Mouse (Mus musculus) neural tube, embryonic 11.5 days (tissue): ENCODE data around the gene 5730596B20Rik. TPM values are rescaled to one million over a fixed set of nuclear protein-coding genes. Genes with fewer than 3 reads are reported as not detected.
A peak's percentile ranks its signal among the peaks of the same experiment; 100 is the strongest.

Source experiments
- ATAC-seq: fragments of 200-750 bp; cut with Nextera tagmentation; 2 replicates; pipeline ENCODE4 v1.8.0; 2017; ENCODE audit warnings: moderate number of reproducible peaks, mild to moderate bottlenecking, moderate TSS enrichment, moderate library complexity; ENCODE audit not compliant: insufficient read depth, low FRiP score, low TSS enrichment
- DNase-seq: peaks from one replicate; pipeline ENCODE4 v3.0.0-alpha.2; 2015; ENCODE audit warnings: low spot score
- H3K27ac ChIP-seq: fragments of 300-500 bp; sonication (generic); 2 replicates; pipeline ENCODE4 v1.5.1; 2014; ENCODE audit warnings: low read depth, mild to moderate bottlenecking, low read length
- H3K27me3 ChIP-seq: fragments of 300-500 bp; sonication (generic); 2 replicates; pipeline ENCODE4 v1.6.1; 2014; ENCODE audit warnings: mild to moderate bottlenecking, low read length, mixed read lengths; ENCODE audit not compliant: control insufficient read depth, insufficient read depth
- H3K36me3 ChIP-seq: fragments of 300-500 bp; sonication (generic); 2 replicates; pipeline ENCODE4 v1.6.1; 2014; ENCODE audit warnings: mild to moderate bottlenecking, low read length, moderate library complexity, mixed read lengths; ENCODE audit not compliant: control insufficient read depth, insufficient read depth
- H3K4me1 ChIP-seq: fragments of 300-500 bp; sonication (generic); 2 replicates; pipeline ENCODE4 v1.6.1; 2014; ENCODE audit warnings: low read length, mixed read lengths; ENCODE audit not compliant: control insufficient read depth, insufficient read depth
- H3K4me2 ChIP-seq: fragments of 300-500 bp; sonication (generic); 2 replicates; pipeline ENCODE4 v1.6.1; 2014; ENCODE audit warnings: low read depth, mild to moderate bottlenecking, moderate library complexity
- H3K4me3 ChIP-seq: fragments of 300-500 bp; sonication (generic); 2 replicates; pipeline ENCODE4 v1.5.1; 2014; ENCODE audit warnings: low read depth, low read length
- H3K9ac ChIP-seq: fragments of 300-500 bp; sonication (generic); 2 replicates; pipeline ENCODE4 v1.6.1; 2014; ENCODE audit warnings: mild to moderate bottlenecking, low read length
- H3K9me3 ChIP-seq: fragments of 300-500 bp; sonication (generic); 2 replicates; pipeline ENCODE4 v1.6.1; 2016; ENCODE audit warnings: low read length; ENCODE audit not compliant: control insufficient read depth
- WGBS: fragments of 180-500 bp; shearing (Covaris S2); extraction: QIAGEN DNeasy Blood & Tissue Kit; methylation state at CpG from one replicate; pipeline ENCODE4 v1.1.7; 2014; 5-methylcytosine and 5-hydroxymethylcytosine counted together
- polyA plus RNA-seq: library from polyadenylated mRNA; unstranded; fragments of >200 nt; fragmentation: Nextera tagmentation; extraction: Ambion mirVana; gene quantifications from 2 replicates; pipeline ENCODE4 v1.2.1, GENCODE M21; 2014

Gene 5730596B20Rik
- polyA plus RNA-seq, 1 experiment from 2014 or later: 4.5 TPM

DNA sequence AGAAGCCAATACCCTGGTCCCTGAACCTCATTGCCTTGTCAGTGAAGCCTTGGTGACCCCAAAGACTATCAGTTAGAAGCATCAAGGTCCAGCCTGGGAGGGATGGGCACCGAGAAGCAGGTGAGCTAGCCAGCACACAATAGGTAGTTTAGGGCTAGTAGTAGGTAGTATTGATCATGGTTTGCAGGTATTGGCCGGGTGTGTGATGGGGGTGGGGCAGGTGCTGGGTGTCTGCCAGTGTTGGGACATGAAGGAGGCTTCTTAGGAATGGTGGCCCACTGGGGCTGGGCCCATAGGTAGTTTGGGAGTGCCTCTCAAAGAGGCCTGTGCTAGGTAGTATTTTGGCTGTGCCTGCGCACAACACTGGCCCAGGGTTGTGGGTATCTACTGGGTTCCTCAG is 37.8 kb downstream of the 5730596B20Rik start:
- Histone ChIP-seq H3K4me3 (peak overlapping the region; percentile 87), H3K4me2 (peak overlapping the region; percentile 99)
- 10% methylated on average over 3 of the region's 3 CpGs for WGBS

DNA sequence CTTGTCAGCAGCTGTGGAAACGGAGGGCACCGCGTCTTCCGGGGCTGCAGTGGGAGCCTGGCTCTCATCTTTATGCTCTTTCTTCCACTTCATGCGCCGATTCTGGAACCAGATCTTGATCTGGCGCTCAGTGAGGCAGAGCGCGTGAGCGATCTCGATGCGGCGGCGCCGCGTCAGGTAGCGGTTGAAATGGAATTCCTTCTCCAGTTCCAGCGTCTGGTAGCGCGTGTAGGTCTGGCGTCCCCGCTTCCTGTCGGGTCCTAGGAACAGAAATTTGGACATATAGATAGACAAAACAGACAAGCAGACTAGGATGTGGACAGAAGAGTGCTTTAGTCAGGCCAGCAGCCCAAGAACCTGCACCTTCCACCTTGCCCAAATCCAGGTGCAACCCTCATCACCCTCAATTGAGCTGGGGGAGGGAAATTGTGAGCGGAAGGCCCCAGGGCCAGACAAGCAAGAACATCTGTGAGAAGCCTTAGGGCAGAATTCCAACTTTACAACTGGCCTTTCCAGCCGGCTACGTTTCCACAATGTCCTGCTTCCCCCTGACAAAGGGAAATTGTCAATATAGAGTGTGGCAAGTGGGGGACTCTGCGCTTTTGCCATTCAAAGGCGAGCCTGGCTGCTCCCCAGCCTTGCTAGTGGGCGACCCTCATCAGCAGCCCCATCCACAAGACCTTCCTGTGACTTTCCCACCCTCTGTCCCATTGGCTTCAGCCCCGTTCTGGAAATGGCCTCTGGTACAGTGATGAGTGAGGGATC is 38.7 kb downstream of the 5730596B20Rik start:
- no peaks in the 10 kb centered on the region for H3K36me3 ChIP-seq
- no peak for ATAC-seq
- peak overlapping the region; percentile 99 for H3K9ac ChIP-seq
- H3K4me3 ChIP-seq: peak overlapping the region; percentile 87
- DNase-seq: no peak
- peak overlapping the region; percentile 100 for H3K27ac ChIP-seq
- H3K27me3 ChIP-seq: peaks cover 4% of the 10 kb centered on the region; the same call in 1 of the 2 replicates
- peaks cover 21% of the 10 kb centered on the region for H3K4me1 ChIP-seq
- under 1% methylated on average over 30 of the region's 30 CpGs for WGBS
- H3K9me3 ChIP-seq: no peaks in the 10 kb centered on the region
- peak overlapping the region; percentile 99 for H3K4me2 ChIP-seq

More for the DNA sequence above, 37.8 kb downstream of the 5730596B20Rik start:
- H3K9me3 ChIP-seq: no peaks in the 10 kb centered on the region
- no peak for DNase-seq
- no peaks in the 10 kb centered on the region for H3K36me3 ChIP-seq
- peak overlapping the region; percentile 100 for H3K27ac ChIP-seq
- ATAC-seq: no peak
- peaks cover 4% of the 10 kb centered on the region; the same call in 1 of the 2 replicates for H3K27me3 ChIP-seq
- H3K9ac ChIP-seq: peak overlapping the region; percentile 99
- H3K4me1 ChIP-seq: peaks cover 21% of the 10 kb centered on the region

DNA sequence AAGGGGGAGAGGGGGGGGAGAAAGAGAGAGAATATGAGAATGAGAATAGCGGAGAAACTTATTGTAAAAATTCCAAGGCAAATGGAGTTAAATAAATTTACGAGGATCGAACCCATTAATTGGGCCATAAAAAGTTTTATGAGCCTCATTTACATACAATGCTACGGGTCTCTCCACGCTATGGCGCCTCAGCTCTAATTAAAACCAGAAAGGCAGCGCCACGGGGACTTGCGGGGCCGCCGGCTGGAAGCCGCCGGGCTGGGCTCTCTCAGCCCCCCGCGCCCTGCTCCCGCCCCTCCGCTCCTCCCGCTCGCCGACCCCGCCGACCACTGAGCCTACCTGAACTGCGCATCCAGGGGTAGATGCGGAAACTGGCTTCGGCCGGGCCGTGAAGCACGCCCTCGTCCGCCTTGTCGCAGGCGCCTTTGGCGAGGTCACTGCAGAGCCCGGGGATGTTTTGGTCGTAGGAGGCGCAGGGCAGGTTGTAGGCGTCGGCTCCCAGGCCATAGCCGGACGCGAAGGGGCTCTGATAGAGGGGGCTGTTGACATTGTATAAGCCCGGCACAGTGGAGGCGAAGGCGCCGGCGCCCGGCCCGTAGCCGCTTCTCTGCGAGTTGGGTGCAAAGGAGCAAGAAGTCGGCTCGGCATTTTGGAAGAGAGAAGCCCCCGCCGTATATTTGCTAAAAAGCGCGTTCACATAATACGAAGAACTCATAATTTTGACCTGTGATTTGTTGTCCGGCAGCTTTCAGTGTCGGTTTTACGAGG is 39.6 kb downstream of the 5730596B20Rik start:
- DNase-seq: no peak
- Histone ChIP-seq H3K36me3 (no peaks in the 10 kb centered on the region), H3K27ac (peak overlapping the region; percentile 100), H3K4me3 (peak overlapping the region; percentile 87), H3K4me1 (peaks cover 23% of the 10 kb centered on the region), H3K4me2 (peak overlapping the region; percentile 99), H3K9ac (peak overlapping the region; percentile 99), H3K9me3 (no peaks in the 10 kb centered on the region), H3K27me3 (peaks cover 4% of the 10 kb centered on the region; the same call in 1 of the 2 replicates)
- peak; percentile 22 for ATAC-seq
- under 1% methylated on average over 60 of the region's 60 CpGs for WGBS

DNA sequence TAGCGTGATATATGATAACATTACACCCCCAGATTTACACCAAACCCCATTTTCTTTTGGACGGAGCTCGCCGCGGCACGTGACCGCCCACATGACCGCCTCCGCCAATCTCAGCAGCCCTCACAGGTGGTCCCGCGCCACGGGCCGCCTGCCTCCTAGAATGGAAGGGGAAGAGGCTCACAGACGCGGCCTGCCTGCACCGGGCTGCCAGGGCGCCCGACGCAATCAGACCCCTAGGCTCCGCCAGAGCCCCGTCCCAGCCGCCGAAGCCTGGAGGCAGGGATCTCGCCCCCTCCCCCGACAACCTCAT is 40.1 kb downstream of the 5730596B20Rik start:
- H3K27ac ChIP-seq: peak overlapping the region; percentile 100
- peak overlapping the region; percentile 87 for H3K4me3 ChIP-seq
- peaks cover 4% of the 10 kb centered on the region; the same call in 1 of the 2 replicates for H3K27me3 ChIP-seq
- peak overlapping the region; percentile 99 for H3K9ac ChIP-seq
- no peaks in the 10 kb centered on the region for H3K9me3 ChIP-seq
- DNase-seq (peak; percentile 91), ATAC-seq (peak; percentile 80)
- H3K4me2 ChIP-seq: peak overlapping the region; percentile 99
- H3K36me3 ChIP-seq: no peaks in the 10 kb centered on the region
- 0% methylated on average over 24 of the region's 25 CpGs for WGBS
- peaks cover 26% of the 10 kb centered on the region for H3K4me1 ChIP-seq

DNA sequence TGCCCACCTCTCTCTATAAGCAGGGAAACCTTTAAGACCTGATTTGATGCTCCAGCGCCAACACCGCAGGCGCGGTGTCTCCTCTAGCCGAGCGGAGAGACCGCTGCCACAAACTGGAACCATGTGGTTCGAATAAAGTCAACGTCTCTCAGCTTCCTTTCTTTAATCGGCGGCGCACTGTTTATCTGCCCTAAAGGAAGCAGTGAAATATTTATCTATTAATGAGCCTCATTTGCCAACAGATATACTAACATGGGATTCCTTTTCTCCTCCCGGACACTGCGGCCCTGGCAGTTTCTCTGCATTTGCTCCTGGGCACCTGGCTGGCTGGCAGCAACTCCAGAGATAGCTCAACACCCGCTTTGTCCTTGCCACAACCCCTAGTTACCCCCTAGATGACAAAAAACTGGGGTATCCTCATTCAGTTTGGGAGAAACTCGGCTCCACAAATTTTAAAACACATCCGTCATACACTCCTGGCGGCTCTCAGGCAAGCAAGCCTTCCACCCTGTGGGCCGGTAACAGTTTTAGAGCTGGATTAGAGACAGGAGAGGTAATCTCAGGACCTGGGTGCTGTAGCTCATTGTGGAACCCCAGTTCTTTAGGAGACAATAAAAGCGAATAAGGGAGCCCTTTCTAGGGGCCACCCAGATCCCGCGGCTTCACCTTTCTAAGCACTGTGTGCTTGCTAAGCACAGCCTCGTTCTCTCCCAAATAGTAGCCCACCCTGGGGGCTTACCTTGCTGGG is 40.8 kb downstream of the 5730596B20Rik start:
- Histone ChIP-seq H3K4me1 (peaks cover 24% of the 10 kb centered on the region), H3K27ac (peak overlapping the region; percentile 100), H3K9me3 (no peaks in the 10 kb centered on the region), H3K27me3 (peaks cover 7% of the 10 kb centered on the region; the same call in 1 of the 2 replicates), H3K4me2 (peak overlapping the region; percentile 99), H3K9ac (peak overlapping the region; percentile 99), H3K36me3 (no peaks in the 10 kb centered on the region), H3K4me3 (peak overlapping the region; percentile 87)
- WGBS: 2% methylated on average over 23 of the region's 23 CpGs
- no peak for DNase-seq
- no peak for ATAC-seq

DNA sequence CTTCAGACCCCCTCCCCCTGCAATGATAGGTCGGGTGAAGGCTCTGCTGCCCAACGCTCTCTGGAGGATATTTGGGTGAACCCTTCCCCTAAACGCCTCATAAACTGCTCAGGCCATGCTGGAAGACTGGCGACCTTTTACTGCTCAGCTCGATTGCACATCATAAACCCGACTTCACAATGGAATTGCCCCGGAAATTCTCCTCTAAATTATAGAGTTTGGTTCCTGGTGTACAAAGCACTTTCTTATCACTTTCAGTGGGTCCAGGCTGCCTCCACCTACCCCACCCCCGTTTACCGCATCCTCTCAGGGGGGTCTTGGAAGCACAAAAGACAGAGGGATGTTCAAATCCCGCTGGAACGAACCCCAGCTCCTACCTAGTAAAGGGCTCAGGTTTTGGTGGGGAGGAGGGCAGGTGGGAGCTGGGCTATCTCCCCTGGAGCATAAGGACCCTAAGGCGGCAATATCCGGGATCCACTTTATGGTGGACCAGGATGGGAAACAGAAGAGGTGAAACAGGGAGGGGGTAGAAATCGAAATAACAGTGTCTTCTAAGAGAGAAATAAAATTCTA is 41.4 kb downstream of the 5730596B20Rik start:
- Histone ChIP-seq H3K27me3 (peaks cover 7% of the 10 kb centered on the region; the same call in 1 of the 2 replicates), H3K4me2 (peak overlapping the region; percentile 99), H3K9ac (peak overlapping the region; percentile 99), H3K27ac (peak overlapping the region; percentile 100), H3K4me3 (peak overlapping the region; percentile 87), H3K36me3 (no peaks in the 10 kb centered on the region), H3K4me1 (peaks cover 23% of the 10 kb centered on the region), H3K9me3 (no peaks in the 10 kb centered on the region)
- DNase-seq: peak; percentile 68
- 4% methylated on average over 14 of the region's 14 CpGs for WGBS
- no peak for ATAC-seq

DNA sequence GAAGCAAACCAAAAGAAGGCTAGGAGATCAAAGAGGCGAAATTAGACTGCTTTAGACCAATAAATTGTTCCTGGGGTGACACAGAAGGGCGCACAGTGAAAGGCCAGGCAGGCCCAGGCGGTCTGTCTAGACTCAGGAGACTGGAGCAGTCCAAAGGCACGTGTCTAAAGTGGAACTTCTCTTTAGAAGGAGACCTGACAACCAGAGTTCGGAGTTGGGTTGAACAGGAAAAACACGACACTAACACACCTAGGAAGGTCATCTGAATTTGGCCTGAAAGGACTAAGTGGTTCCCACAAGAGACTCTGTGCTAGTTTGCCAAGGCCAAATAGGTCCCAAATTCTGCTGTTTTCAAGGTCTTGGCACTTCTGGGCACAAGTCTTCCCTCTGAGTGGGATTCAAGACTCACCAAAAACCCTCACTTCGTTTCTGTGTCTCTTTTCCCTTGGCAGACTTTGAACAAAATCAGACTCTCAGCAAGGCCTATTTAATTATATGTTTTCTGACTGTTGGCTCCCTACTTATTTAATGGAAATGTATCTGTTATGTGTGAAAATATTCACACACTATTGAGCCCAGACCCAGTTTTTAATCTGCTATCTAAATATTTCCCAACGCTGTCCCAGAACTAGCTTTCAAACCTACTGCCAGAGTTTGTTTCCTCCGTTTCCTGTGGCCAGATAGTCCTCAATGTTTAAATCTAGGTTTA is 42.1 kb downstream of the 5730596B20Rik start:
- Histone ChIP-seq H3K4me2 (peak overlapping the region; percentile 99), H3K4me3 (peak overlapping the region; percentile 87), H3K36me3 (no peaks in the 10 kb centered on the region), H3K4me1 (peaks cover 19% of the 10 kb centered on the region), H3K9me3 (no peaks in the 10 kb centered on the region), H3K27ac (peak overlapping the region; percentile 100), H3K27me3 (peaks cover 8% of the 10 kb centered on the region; the same call in 1 of the 2 replicates), H3K9ac (peak overlapping the region; percentile 99)
- DNase-seq (peak; percentile 57), ATAC-seq (no peak)
- WGBS: 12% methylated on average over 9 of the region's 9 CpGs
